Mouse (Mus musculus) cerebellum, adult (tissue): ENCODE results near the gene Procr.
A peak's percentile ranks its signal among the peaks of the same experiment; 100 is the strongest.

Experiments used
- ATAC-seq: cut with Nextera tagmentation; 2 replicates; pipeline ENCODE4 v1.9.2; 2017; ENCODE audit warnings: mild to moderate bottlenecking, moderate library complexity, mixed read lengths; ENCODE audit not compliant: insufficient number of reproducible peaks, low FRiP score, low TSS enrichment

Procr gene

GRCm38 (mm10) chr2:155794674-155795445, 43.9 kb downstream of the Procr start:
- ATAC-seq, result peak; percentile 88

GRCm38 (mm10) chr2:155798613-155799012, 47.7 kb downstream of the Procr start:
- no peak for ATAC-seq

GRCm38 (mm10) chr2:155802761-155803160, 51.8 kb downstream of the Procr start:
- no peak for ATAC-seq

- no peak for ATAC-seq
These were observed 53.1 kb downstream of the Procr start for GRCm38 (mm10) chr2:155804053-155804452.
